Mouse (Mus musculus) macrophage (primary cell): Measurements from ENCODE around the gene Ncs1. TPM values are rescaled to one million over a fixed set of nuclear protein-coding genes. Genes with fewer than 3 reads are reported as not detected.

Experiments
- H3K27ac ChIP-seq: fragments of 350-480 bp; formaldehyde crosslinking; 2 replicates; pipeline ENCODE4 v1.9.0; 2021
- H3K36me3 ChIP-seq: fragments of 350-480 bp; formaldehyde crosslinking; 2 replicates; pipeline ENCODE4 v1.9.0; 2021; ENCODE audit errors: inconsistent target
- H3K4me3 ChIP-seq: fragments of 350-480 bp; formaldehyde crosslinking; 2 replicates; pipeline ENCODE4 v1.9.0; 2021; ENCODE audit errors: inconsistent target
- H3K79me2 ChIP-seq: fragments of 350-480 bp; formaldehyde crosslinking; 2 replicates; pipeline ENCODE4 v1.9.0; 2021; ENCODE audit errors: inconsistent target
- WGBS: methylation state at CpG from one replicate; pipeline ENCODE4 v1.1.7; 2026; ENCODE audit warnings: inconsistent platforms; ENCODE audit not compliant: missing documents; 5-methylcytosine and 5-hydroxymethylcytosine counted together
- polyA plus RNA-seq: library from polyadenylated mRNA; stranded (reverse); fragments of 250-400 nt; gene quantifications from 3 replicates; pipeline ENCODE4 v1.2.4, GENCODE M21; 2018; ENCODE audit warnings: inconsistent platforms

Gene Ncs1
- polyA plus RNA-seq, 1 experiment from 2014 or later, result 0.34 TPM

DNA sequence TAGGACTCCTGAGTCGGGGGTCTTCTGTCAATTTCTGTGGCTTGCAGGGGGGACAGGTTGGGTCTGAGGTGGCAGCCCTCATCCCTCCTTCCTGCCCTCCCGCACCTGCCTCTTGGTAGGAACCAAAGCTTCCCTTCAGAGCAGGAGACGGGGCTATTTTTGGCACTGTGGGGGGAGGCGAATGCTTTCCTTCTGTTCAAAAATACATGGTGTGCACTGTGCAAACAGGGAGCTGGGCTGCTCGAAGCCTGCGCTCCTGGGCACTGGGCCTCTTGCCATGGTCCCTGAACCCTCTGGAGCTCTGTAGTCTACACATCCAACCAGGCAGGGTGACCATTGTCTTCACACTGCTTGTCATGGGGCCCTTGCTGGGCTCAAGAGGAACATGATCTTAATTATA, 11.5 kb downstream of the Ncs1 start:
- Histone ChIP-seq H3K27ac (no peak overlapping the region), H3K4me3 (no peak overlapping the region), H3K79me2 (no peaks in the 10 kb centered on the region), H3K36me3 (no peaks in the 10 kb centered on the region)
- 46% methylated on average over 5 of the region's 6 CpGs for WGBS

GRCm38 (mm10) chr2:31258609-31259366, 13.2 kb downstream of the Ncs1 start:
- H3K36me3 ChIP-seq, result no peaks in the 10 kb centered on the region
- peak overlapping the region; percentile 57 for H3K4me3 ChIP-seq
- H3K27ac ChIP-seq, result 0 out of 2 replicates have a peak overlapping the region, but pooled peaks have one; percentile 13
- H3K79me2 ChIP-seq, result no peaks in the 10 kb centered on the region
- 24% methylated on average over 22 of the region's 22 CpGs for WGBS

DNA sequence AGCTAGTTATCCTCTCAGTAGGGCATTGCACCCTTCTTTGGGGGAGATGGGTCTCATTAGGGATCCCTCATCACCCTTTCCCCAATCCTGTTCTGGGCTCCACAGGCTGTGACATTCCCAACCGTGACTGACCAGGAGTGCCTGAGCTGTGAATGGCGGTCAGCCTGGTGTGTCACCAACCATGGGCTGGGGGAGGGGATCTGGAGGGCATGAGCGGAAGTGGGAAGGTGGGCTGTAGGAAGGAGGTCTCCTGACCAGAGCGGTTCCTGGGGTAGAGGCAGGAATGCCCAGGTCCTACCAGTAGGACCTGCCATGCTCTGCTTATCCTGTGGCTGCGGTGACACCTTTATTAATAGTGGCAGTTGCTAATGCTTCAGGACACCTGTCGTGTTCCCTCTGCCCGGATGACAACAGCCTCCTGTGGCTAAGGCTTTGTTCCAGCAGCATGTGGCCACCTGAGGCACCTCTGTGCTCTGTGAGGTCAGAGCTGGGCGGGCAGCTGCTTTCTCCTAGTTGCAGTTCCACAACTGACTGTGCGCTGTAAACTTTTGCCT, 13.8 kb downstream of the Ncs1 start:
- H3K4me3 ChIP-seq, result peak overlapping the region; percentile 57
- 56% methylated on average over 9 of the region's 9 CpGs for WGBS
- H3K79me2 ChIP-seq, result no peaks in the 10 kb centered on the region
- no peaks in the 10 kb centered on the region for H3K36me3 ChIP-seq
- 0 out of 2 replicates have a peak overlapping the region, but pooled peaks have one; percentile 13 for H3K27ac ChIP-seq

DNA sequence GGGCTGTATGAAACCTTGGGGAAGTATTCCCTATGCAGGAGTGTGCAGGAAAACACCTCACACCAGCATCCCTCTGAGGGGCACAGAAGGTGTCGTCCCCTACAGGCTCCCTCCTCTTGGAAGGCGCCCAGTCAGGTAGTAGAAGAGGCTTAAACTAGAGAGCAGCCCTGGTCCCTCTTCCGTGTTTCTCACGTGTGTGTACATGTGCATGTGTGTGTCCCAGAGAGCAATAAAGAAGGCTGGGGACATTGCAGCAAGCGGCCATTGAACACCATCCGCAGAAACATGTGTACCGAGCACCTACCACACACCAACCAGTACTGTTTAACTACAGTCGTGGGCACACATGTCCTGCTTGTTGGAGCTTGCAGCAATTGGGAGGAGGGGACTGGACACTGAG, 14.9 kb downstream of the Ncs1 start:
- Histone ChIP-seq H3K79me2 (no peaks in the 10 kb centered on the region), H3K4me3 (no peak overlapping the region), H3K27ac (no peak overlapping the region), H3K36me3 (no peaks in the 10 kb centered on the region)
- 94% methylated on average over 6 of the region's 8 CpGs for WGBS

DNA sequence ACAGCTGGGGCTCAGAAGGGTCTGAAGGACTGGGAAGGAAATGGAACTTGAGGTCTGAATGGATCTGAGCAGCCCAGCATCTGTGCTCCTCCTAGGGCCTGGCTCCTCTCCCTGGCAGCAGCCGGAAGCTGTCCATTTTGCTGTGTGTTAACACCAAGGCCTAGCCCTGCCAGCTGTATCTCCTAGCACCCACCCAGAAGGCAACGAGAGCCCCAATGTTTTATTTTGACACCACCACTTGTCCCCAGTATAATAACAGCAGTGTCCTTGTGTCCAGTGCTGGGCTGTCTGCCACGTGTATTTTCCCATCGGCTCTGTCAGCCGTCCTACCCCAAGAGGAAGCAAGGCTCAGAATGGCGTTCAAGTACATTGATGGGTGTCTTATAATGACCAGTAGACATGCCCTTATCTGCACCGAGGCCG, 17.4 kb downstream of the Ncs1 start:
- Histone ChIP-seq H3K36me3 (no peaks in the 10 kb centered on the region), H3K79me2 (no peaks in the 10 kb centered on the region), H3K4me3 (no peak overlapping the region), H3K27ac (no peak overlapping the region)
- WGBS, result 96% methylated on average over 8 of the region's 8 CpGs

- no peaks in the 10 kb centered on the region for H3K36me3 ChIP-seq
- 50% methylated on average over 8 of the region's 10 CpGs for WGBS
- no peak overlapping the region for H3K27ac ChIP-seq
- H3K79me2 ChIP-seq, result no peaks in the 10 kb centered on the region
- no peak overlapping the region for H3K4me3 ChIP-seq
Observed at GRCm38 (mm10) chr2:31263746-31264378, 18.2 kb downstream of the Ncs1 start.

- WGBS, result 97% methylated on average over 6 of the region's 6 CpGs
- Histone ChIP-seq H3K4me3 (no peak overlapping the region), H3K79me2 (no peaks in the 10 kb centered on the region), H3K36me3 (no peaks in the 10 kb centered on the region), H3K27ac (no peak overlapping the region)
Observed at GRCm38 (mm10) chr2:31267447-31267846, 21.8 kb downstream of the Ncs1 start.

GRCm38 (mm10) chr2:31268631-31269030, 23.0 kb downstream of the Ncs1 start:
- no peak overlapping the region for H3K27ac ChIP-seq
- no peaks in the 10 kb centered on the region for H3K36me3 ChIP-seq
- H3K79me2 ChIP-seq, result no peaks in the 10 kb centered on the region
- no peak overlapping the region for H3K4me3 ChIP-seq
- WGBS, result 37% methylated on average over 5 of the region's 5 CpGs

- H3K4me3 ChIP-seq, result no peak overlapping the region
- H3K36me3 ChIP-seq, result no peaks in the 10 kb centered on the region
- no peak overlapping the region for H3K27ac ChIP-seq
- H3K79me2 ChIP-seq, result no peaks in the 10 kb centered on the region
- WGBS, result 97% methylated on average over 6 of the region's 6 CpGs
Observed at GRCm38 (mm10) chr2:31269188-31269587, 23.6 kb downstream of the Ncs1 start.

DNA sequence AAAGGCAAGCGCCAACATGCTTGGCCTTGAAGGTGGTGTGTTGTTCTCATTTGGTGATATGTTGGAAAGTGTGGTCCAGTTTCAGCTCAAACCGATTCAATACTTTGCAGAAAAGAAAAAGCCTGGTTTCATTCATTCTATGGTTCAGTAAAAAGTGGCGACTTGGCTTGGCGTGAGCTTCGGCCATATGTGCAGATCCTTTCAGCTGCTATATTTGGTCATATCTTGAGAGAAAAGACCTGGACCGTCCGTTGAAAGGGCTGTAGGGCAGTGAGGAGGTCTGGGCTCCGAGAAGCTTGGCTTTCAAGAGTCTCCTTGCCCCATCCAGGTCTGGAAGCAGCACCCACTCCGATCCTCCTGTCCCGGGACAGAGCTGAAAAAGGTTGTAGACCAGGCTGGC, 24.2 kb downstream of the Ncs1 start:
- Histone ChIP-seq H3K36me3 (no peaks in the 10 kb centered on the region), H3K79me2 (no peaks in the 10 kb centered on the region), H3K27ac (no peak overlapping the region), H3K4me3 (no peak overlapping the region)
- 91% methylated on average over 10 of the region's 10 CpGs for WGBS

GRCm38 (mm10) chr2:31270470-31270869, 24.8 kb downstream of the Ncs1 start:
- no peak overlapping the region for H3K4me3 ChIP-seq
- 79% methylated on average over 8 of the region's 8 CpGs for WGBS
- no peaks in the 10 kb centered on the region for H3K79me2 ChIP-seq

DNA sequence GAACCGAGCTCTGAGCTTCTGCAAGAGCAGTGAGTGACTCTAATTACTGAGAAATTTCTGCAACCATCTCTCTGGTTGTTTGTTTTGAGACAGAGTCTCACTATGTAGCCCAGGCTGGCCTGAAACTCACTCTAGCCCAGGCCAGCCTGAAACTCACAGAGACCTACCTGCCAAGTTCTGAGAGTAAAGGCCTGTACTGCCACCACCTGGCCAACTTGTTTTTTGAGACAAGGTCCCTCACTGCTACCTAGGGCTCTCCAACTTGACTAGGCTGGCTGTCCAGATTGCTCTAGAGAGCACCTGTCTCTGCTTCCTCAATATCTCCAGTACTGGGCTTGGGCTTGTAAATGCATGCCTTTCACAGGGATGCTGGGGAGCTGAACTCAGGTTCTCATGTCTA, 25.4 kb downstream of the Ncs1 start:
- Histone ChIP-seq H3K79me2 (no peaks in the 10 kb centered on the region), H3K4me3 (no peak overlapping the region), H3K27ac (no peak overlapping the region), H3K36me3 (no peaks in the 10 kb centered on the region)
- WGBS, result 94% methylated on average over 1 of the region's 1 CpGs

More at GRCm38 (mm10) chr2:31270470-31270869, 24.8 kb downstream of the Ncs1 start:
- Histone ChIP-seq H3K27ac (no peak overlapping the region), H3K36me3 (no peaks in the 10 kb centered on the region)

DNA sequence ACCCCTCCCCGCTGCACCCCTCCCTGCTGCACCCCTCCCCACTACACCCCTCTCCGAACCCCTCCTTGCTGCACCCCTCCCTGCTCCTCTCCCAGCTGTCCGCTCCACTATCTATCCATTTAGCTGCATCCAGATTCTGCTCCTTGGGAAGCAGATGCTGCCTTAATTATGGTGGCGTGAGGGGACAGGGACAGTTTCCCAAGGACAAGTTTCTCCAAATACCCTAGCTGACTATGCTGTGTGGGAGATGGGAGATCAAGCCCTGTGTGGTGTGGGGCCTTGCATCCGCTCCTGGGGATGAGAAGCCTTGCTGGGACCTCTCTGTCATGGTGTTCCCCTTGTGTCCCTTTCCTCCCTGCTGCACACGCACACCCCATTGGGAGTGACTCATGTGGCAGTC, 29.4 kb downstream of the Ncs1 start:
- Histone ChIP-seq H3K36me3 (no peaks in the 10 kb centered on the region), H3K79me2 (no peaks in the 10 kb centered on the region), H3K4me3 (no peak overlapping the region), H3K27ac (no peak overlapping the region)
- WGBS, result 94% methylated on average over 5 of the region's 6 CpGs

DNA sequence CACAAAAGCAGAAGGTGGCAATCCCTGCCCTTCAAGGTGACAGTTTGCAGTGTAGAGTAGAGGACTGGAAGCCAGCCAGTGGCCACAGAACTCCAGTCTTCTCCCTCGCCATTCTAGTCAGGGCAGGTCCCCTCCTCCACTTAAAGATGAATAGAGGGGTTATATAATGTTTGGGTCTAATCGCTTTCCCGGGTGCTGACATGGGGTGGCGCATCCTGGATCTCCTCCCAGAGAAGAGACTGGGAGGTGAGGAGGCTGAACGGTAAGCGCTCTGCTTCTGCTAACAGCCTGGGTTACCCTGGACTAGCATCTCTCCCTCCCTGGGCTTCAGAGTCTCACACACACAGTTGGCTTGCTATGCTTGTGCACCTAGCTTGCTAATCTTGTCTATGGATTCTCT, 32.2 kb downstream of the Ncs1 start:
- 89% methylated on average over 6 of the region's 6 CpGs for WGBS
- Histone ChIP-seq H3K79me2 (no peaks in the 10 kb centered on the region), H3K27ac (no peak overlapping the region), H3K36me3 (no peaks in the 10 kb centered on the region), H3K4me3 (no peak overlapping the region)

DNA sequence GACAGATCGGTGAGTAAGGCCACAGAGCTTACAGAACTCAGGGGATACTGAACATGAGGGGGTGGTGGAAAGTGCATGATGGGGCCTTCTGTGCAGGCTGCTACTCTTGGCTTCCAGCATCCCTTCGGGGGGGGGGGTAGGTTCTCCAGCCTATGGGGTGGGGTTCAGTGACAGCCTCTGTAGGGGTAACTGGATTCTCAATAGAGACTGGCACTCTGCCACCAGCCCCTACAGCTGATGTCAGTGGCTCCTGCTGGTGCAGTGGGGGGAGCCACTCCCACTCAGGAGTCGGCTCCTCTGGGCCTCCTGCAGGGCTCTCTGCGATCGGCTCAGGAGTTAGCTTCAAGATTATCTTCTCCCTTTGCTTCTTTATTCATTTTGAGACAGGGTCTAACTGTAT, 32.9 kb downstream of the Ncs1 start:
- 91% methylated on average over 5 of the region's 5 CpGs for WGBS

More for the DNA sequence above, 32.9 kb downstream of the Ncs1 start:
- Histone ChIP-seq H3K27ac (no peak overlapping the region), H3K36me3 (no peaks in the 10 kb centered on the region), H3K4me3 (no peak overlapping the region), H3K79me2 (no peaks in the 10 kb centered on the region)
